Mouse (Mus musculus) intestine, postnatal 0 days (tissue): ENCODE results near the gene Bcas2. TPM values are rescaled to one million over a fixed set of nuclear protein-coding genes. Genes with fewer than 3 reads are reported as not detected.
A peak's percentile ranks its signal among the peaks of the same experiment; 100 is the strongest.

ENCODE experiments used
- ATAC-seq: fragments of 200-750 bp; cut with Nextera tagmentation; 2 replicates; pipeline ENCODE4 v1.8.0; 2017; ENCODE audit warnings: mild to moderate bottlenecking, moderate TSS enrichment, moderate library complexity
- H3K27ac ChIP-seq: fragments of 300-500 bp; sonication (generic); 2 replicates; pipeline ENCODE4 v1.5.1; 2014; ENCODE audit warnings: mild to moderate bottlenecking, low read depth, low read length, moderate library complexity
- H3K27me3 ChIP-seq: fragments of 300-500 bp; sonication (generic); replicated peaks from 2 replicates; pipeline ENCODE4 v1.6.1; 2014; ENCODE audit warnings: low read length, mixed read lengths; ENCODE audit not compliant: control insufficient read depth, insufficient read depth
- H3K36me3 ChIP-seq: fragments of 300-500 bp; sonication (generic); 2 replicates; pipeline ENCODE4 v1.6.1; 2014; ENCODE audit warnings: mild to moderate bottlenecking, moderate library complexity; ENCODE audit not compliant: control insufficient read depth, insufficient read depth
- H3K4me1 ChIP-seq: fragments of 300-500 bp; sonication (generic); replicated peaks from 2 replicates; pipeline ENCODE4 v1.6.1; 2014; ENCODE audit warnings: antibody characterized with exemption, low read length, mixed read lengths; ENCODE audit not compliant: control insufficient read depth, insufficient read depth
- H3K4me2 ChIP-seq: fragments of 300-500 bp; sonication (generic); replicated peaks from 2 replicates; pipeline ENCODE4 v1.6.1; 2014; ENCODE audit warnings: low read depth, mild to moderate bottlenecking, moderate library complexity
- H3K4me3 ChIP-seq: fragments of 300-500 bp; sonication (generic); 2 replicates; pipeline ENCODE4 v1.5.1; 2014; ENCODE audit warnings: low read depth, low read length
- H3K9ac ChIP-seq: fragments of 300-500 bp; sonication (generic); 2 replicates; pipeline ENCODE4 v1.6.1; 2014; ENCODE audit warnings: mild to moderate bottlenecking, low read depth, low read length
- H3K9me3 ChIP-seq: fragments of 300-500 bp; sonication (generic); 2 replicates; pipeline ENCODE4 v1.6.1; 2016; ENCODE audit warnings: mixed run types; ENCODE audit not compliant: control insufficient read depth
- CTCF ChIP-seq: sonication (generic); IDR thresholded peaks from 2 replicates; pipeline ENCODE4 v1.5.1; 2016; ENCODE audit warnings: low read depth, mild to moderate bottlenecking, control low read depth, antibody characterized with exemption, moderate library complexity
- WGBS: fragments of 180-500 bp; shearing (Covaris S2); extraction: QIAGEN DNeasy Blood & Tissue Kit; methylation state at CpG from one replicate; pipeline ENCODE4 v1.1.7; 2014; 5-methylcytosine and 5-hydroxymethylcytosine counted together
- polyA plus RNA-seq: library from polyadenylated mRNA; unstranded; fragments of >200 nt; fragmentation: Nextera tagmentation; extraction: Ambion mirVana; gene quantifications from 2 replicates; pipeline ENCODE4 v1.2.1, GENCODE M21; 2015

Bcas2 gene
- polyA plus RNA-seq, 1 experiment from 2014 or later: 88.7 TPM

DNA sequence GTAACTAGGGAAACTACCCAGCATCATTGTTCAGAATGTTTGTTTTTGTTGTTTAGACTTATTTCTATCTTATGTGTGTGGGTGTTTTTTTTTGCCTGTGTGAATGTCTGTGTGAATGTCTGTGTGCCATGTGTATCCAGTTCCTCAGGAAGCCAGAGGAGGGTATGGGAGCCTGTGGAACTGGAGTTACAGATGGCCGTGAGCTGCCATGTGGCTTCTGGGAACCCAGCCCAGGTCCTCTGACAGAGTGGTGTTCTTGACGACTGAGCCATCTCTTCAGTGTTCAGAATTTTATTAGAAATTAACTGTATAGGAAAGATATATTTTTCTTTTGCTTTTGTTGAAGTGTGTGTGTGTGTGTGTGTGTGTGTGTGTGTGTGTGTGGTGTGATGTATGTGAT lies 50.0 kb downstream of the Bcas2 start:
- WGBS: 73% methylated on average over 2 of the region's 2 CpGs
- H3K27ac ChIP-seq: no peak overlapping the region

DNA sequence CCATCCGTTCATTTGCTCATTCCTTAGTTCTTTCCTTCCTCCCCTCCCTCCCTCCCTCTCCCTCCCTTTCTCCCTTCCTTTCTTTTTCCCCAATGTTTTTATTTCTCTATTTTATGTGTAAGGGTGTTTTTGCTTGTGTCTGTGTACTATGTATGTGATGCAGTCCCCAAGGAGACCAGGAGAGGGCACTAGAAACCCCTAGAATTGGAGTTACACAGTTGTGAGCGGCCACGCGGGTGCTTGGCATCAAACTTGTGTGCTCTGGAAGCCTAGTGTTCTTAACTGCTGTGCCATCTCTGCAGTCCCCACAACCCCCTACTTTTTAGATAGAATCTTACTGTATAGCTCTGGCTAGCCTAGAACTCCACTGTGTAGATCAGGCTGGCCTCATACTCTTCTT lies 52.3 kb downstream of the Bcas2 start:
- Histone ChIP-seq H3K4me3 (no peak overlapping the region), H3K4me1 (no peaks in the 10 kb centered on the region), H3K4me2 (no peak overlapping the region), H3K27ac (no peak overlapping the region), H3K36me3 (no peaks in the 10 kb centered on the region), H3K9ac (no peak overlapping the region), H3K9me3 (0 out of 2 replicates have a peak, but pooled peaks cover 9% of the 10 kb centered on the region), H3K27me3 (no peaks in the 10 kb centered on the region)
- no peak for ATAC-seq
- peak; percentile 58 for TF ChIP-seq CTCF
- 75% methylated on average over 4 of the region's 4 CpGs for whole genome bisulfite sequencing

More for the DNA sequence above, 50.0 kb downstream of the Bcas2 start:
- TF ChIP-seq CTCF: no peak
- no peak for ATAC-seq
- Histone ChIP-seq H3K4me1 (no peaks in the 10 kb centered on the region), H3K9me3 (no peaks in the 10 kb centered on the region), H3K4me3 (no peak overlapping the region), H3K9ac (no peak overlapping the region), H3K27me3 (no peaks in the 10 kb centered on the region), H3K4me2 (no peak overlapping the region), H3K36me3 (no peaks in the 10 kb centered on the region)

DNA sequence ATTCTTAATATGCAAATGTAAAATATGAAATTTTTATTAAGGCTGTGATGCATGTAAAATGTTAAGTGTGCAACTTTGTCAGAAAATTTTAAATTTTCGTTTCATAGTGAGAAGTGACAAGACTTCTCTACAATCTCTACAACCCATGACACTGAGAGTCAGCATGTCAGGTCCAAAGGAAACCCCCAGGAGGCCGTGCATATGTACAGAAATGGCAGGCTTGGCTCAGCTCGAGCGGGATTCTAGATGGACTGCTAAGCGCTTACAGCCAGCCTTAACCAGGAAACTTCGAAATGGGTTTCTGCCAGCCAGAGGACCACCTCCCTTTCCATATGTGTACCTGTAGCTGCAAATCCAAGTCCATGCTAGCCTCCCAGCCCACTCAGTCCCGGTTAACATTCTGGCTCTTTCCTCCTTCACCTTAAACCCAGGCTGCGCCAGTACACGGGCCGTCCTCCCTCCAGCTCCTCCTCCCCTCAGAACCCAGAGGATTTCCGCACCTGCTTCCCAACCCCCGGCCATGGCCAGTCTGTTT lies 52.8 kb downstream of the Bcas2 start:
- no peak for TF ChIP-seq CTCF
- H3K4me3 ChIP-seq: no peak overlapping the region
- no peak overlapping the region for H3K9ac ChIP-seq
- no peak overlapping the region for H3K4me2 ChIP-seq
- 78% methylated on average over 12 of the region's 12 CpGs for WGBS
- H3K27me3 ChIP-seq: no peaks in the 10 kb centered on the region
- H3K27ac ChIP-seq: no peak overlapping the region
- no peaks in the 10 kb centered on the region for H3K36me3 ChIP-seq
- 0 out of 2 replicates have a peak, but pooled peaks cover 9% of the 10 kb centered on the region for H3K9me3 ChIP-seq
- H3K4me1 ChIP-seq: no peaks in the 10 kb centered on the region
- no peak for ATAC-seq

DNA sequence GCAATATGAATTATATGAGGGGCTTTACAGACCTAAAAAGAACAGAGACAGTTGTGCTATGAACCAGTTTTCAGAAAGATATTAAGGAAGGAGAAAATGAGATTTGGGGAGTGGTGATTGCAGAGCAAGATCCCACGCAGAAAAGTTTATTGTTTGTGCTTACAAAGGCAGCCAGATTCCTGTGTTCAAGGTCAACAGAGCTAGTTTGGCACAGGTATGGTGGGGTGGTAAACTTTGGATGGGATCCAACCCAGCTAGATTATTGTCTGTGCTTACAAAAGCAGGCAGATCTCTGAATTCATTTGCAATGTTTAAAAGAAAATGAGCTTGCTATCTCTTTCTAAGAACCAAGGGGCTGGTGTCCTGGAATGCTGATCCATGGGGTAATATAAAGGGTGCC lies 56.3 kb downstream of the Bcas2 start:
- Histone ChIP-seq H3K27ac (no peak overlapping the region), H3K4me3 (no peak overlapping the region), H3K27me3 (no peaks in the 10 kb centered on the region), H3K4me1 (no peaks in the 10 kb centered on the region), H3K36me3 (no peaks in the 10 kb centered on the region), H3K9ac (no peak overlapping the region), H3K4me2 (no peak overlapping the region), H3K9me3 (0 out of 2 replicates have a peak, but pooled peaks cover 9% of the 10 kb centered on the region)
- 86% methylated on average over 1 of the region's 1 CpGs for WGBS
- ATAC-seq: no peak
- no peak for TF ChIP-seq CTCF

Other genes starting within 250 kb of the Bcas2 start
- gene Sycp1, start 235.6 kb upstream of the Bcas2 start, polyA plus RNA-seq: not detected in 2 replicates
- not detected in 2 replicates for gene Nr1h5, start 207.5 kb upstream of the Bcas2 start, polyA plus RNA-seq
- 36.6 and 37.4 TPM in 2 replicates for gene Sike1, start 175.9 kb upstream of the Bcas2 start, polyA plus RNA-seq
- gene Csde1, start 151.2 kb upstream of the Bcas2 start, polyA plus RNA-seq: 113 and 126 TPM in 2 replicates
- gene Nras, start 113.4 kb upstream of the Bcas2 start, polyA plus RNA-seq: 40.1 and 42.9 TPM in 2 replicates
- gene Ampd1, start 97.6 kb upstream of the Bcas2 start, polyA plus RNA-seq: not detected in 2 replicates
- gene Dennd2c, start 69.1 kb upstream of the Bcas2 start, polyA plus RNA-seq: 0.95 and 0.96 TPM in 2 replicates
- 7.3 and 7.6 TPM in 2 replicates for gene Trim33, start 107.6 kb downstream of the Bcas2 start, polyA plus RNA-seq